Mouse (Mus musculus) gastrocnemius, postnatal 4 days (tissue): ENCODE results near the gene Wdr63. TPM values are rescaled to one million over a fixed set of nuclear protein-coding genes. Genes with fewer than 3 reads are reported as not detected.

Source experiments
- DNase-seq, 2 experiments: peaks; one replicate each; pipeline ENCODE4 v3.0.0; 2021 to 2022; ENCODE audit warnings: low spot score in 2 of 2, mixed read lengths in 2 of 2
- total RNA-seq, 2 experiments: library from RNA; stranded (reverse); gene quantifications; 2 replicates each; pipeline ENCODE4 v1.2.3; 2021

Wdr63 gene
- total RNA-seq, 2 experiments from 2014 or later, result not detected

GRCm38 (mm10) chr3:146122807-146123463 is 15.0 kb upstream of the Wdr63 start:
- no peak for DNase-seq

DNA sequence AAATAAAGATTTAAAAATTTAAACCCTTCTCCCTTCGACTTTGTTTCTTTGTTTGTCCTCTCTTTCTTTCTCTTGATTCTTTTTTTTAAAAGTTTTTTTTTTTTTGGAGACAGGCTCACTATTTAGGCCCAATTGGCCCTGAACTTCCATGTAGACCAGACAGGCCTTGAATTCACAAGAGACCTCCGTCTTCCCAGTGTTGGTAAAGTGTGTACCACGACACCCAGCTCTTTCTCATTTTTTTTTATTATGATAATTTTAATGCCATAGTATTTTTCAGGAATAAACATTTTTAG is 14.1 kb upstream of the Wdr63 start:
- no peak for DNase-seq

GRCm38 (mm10) chr3:146121310-146122124 is 13.6 kb upstream of the Wdr63 start:
- no peak for DNase-seq

DNA sequence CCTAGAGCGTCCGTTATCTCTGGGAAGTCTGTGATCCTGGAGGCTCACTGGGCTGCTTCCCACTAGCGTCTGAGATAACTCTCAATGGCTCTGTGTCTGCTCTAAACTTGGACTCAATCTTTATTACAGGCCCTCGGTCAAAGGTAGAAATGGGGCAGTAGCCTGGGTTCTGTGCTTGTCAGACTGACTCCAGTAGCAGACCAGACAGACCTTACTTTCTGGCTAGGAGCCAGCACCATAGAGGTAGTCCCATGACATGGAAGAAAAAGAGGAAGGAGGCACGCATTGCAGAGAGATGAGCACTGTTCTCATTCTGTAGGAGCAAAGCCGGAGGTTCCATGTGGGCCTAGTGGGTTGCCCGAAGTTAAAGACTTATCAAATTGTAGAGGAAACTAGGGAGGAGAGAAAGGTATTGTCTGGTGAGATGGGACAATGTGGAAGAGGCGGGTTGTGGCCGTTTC is 10.1 kb upstream of the Wdr63 start:
- no peak for DNase-seq

DNA sequence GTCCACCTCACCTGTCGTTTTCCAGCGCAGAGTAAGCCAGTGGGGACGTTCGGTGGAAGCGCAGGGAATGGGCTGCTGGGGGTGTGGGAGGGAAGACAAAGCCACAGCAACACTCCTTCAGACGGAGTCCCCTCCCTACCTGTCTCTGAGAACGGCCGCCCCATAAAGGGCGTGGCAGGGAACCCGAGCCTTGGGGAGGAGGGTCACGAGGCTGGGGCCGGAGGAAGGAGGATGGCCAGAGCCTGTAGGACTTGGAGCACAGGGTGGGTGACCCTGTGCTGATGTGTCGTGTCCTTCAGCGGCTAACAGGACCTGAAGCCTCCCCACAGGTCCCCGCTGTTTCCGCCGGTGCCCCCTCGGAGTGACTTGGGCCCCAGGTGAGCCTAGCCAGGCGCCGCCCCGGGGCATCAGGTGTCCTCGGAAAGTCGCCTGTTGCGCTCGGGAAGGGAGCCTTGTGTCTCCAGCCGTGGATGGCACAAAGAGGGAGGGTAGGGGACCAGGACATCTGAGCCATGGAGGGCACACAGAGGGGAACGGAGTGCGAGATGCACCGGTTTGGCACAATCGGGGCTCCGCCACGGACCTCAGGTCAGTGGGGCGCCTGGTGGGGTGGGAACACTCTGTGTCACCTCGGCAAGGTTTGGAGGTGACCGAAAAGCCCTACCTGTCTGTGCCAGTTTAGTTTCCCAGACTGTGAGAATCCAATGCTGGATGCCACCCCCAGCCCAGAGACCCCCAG is 9.5 kb upstream of the Wdr63 start, which contains the start of gene Mcoln3:
TSS of gene Mcoln3 (plus strand) at position 193 of the 739 bp plus-strand sequence.
- DNase-seq, result no peak

DNA sequence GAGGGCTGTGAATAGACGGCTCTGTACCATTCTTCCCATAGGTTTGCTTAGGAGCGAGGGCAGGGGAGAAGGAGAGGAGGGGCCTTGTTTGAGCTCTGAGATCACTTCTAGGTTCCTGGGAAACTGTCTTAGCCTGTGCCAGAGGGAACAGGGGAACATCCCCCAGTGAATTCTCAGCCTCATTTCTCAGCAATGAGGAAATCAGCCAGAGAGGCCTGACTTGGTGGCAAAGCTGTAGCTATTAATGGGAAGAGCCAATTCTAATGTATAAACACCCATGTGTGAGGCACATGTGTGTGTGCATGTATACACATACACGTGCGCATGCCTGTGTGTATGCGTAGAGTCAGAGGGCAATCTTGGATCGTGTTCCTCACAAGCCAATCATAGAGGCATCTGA is 3.0 kb upstream of the Wdr63 start:
- no peak for DNase-seq

- DNase-seq, result no peak
Measured at GRCm38 (mm10) chr3:146110358-146110757, 2.4 kb upstream of the Wdr63 start.

DNA sequence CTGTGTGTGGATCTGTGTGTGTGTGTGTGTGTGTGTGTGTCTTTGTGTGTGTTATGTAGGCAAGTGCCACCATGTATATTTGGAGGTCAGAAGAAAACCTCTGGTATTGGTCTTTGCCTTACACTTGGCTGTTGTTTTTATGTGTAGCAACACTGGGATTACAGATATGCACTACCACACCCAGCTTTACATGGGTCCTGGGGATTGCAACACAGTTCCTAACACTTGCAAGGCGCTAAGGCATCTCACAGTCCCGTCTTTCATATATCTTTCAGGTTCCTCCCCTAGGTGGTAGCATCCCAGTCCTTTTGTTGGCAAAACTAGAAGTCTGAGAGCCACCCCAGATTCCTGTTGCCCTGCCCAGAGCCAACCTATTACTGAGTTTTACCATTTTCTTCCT is 1.0 kb upstream of the Wdr63 start:
- DNase-seq, result no peak

DNA sequence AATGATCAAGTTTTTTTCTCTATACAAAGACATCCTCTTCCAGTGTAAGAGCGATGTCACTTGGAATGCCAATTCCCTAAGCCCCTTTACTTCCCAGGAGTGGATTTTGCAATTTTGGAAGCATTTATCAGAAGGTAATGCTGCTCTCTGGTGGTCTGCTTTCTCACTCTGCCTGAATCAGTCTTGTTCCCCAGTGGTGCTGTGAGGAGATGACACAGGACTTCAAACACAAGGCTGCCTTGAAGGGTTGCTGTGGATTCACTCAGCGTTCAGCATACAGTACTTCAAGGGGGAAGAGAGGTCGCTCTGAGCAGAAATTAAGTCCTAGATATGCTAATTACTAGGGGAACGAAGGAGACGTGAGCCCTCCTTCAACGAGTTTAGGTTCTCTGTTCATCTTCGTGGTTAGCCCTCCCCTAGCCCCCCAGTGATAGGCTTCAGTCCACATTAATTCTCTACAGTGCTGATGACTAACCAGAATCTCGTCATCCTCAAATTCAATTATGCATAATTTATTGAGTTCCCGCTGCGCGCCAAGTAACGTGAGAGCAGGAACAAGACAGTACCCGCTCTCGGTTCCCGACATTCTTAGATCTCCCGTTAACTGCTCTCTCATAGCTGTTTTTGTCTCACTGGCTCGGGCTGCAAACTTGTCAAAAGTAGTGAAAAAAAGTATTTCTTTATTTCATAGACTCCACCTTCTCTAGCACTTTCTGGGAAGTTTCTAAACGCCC is 647 bp downstream of the Wdr63 start:
- no peak for DNase-seq

DNA sequence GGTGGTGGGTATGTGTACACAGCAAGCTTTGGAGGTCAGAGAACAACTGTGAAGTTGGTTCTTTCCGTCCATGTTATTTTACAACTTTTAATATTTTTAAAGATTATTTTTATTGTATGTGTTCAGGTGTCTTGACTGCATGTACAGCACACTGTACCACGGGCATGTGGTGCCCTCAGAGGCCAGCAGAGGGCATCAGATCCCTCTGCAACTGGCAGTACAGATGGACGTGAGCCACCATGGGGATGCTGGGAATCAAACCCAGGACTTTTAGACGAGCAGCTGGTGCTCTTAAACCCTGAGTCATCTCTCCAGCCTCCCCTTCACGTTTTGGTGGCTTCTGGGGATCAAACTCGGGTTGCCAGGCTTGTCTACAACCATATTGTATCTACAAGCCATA is 5.9 kb downstream of the Wdr63 start:
- no peak for DNase-seq

DNA sequence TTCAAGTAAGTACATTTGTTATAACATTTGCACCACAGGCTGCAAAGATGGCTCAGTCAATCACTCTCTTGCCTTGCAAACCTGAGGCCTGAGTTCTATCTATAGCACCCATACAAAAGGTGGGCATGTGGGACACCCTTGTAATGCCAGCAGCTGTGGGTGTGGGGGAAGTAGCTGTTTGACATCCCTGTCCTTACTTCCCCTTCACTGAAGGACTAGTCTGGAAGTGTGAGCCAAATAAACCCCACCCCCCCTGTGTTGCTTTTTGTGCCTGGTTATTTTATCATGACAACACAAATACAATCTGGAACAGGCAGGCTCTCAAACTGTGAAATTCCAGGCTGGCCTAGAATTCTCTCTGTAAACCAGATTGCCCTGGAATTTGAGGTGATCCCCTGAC is 8.0 kb downstream of the Wdr63 start:
- no peak for DNase-seq

- no peak for DNase-seq
Measured at GRCm38 (mm10) chr3:146097861-146098260, 10.1 kb downstream of the Wdr63 start.

DNA sequence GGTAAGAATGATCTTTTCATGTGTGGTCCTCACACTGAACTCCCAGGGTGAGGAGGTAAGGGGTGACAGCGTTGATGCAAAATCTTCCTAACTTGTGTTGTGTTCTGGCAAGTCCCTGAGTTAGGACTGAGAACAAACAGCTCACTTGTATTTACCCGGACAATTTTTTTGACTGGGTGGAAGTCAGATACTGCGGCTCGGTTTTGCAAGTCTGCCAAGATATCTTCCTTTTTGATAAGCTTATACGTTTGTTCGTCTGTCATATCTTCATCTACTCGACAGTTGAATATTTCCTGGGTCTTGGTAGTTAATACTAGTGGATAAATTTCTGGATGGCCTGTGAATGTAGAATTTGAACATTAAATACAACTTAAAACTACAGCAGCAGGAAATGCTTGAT is 10.9 kb downstream of the Wdr63 start:
- DNase-seq, result no peak

- no peak for DNase-seq
Measured at GRCm38 (mm10) chr3:146095066-146095465, 12.9 kb downstream of the Wdr63 start.

GRCm38 (mm10) chr3:146090988-146091657 is 16.8 kb downstream of the Wdr63 start:
- DNase-seq, result no peak

DNA sequence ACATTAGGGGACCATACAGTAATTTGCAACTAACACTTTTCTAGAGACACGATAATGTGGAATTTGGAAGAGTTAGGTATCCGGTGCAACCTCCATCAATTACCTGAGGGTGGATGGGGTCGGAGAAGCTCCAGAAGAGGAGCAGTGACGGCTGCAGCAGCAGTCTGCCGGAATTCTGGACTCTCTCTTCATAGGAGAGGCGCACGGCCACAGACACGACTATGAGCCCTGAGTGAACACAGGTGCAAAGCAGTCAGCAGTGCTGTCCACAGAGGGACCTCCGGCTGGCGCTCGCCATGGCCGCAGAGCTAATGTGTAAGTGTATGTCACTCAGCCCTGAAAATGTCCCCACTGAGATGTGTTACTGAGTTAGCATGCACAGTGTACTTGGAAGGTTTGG is 27.7 kb downstream of the Wdr63 start:
- DNase-seq, result no peak

- no peak for DNase-seq
Measured at GRCm38 (mm10) chr3:146072780-146073179, 35.1 kb downstream of the Wdr63 start.

GRCm38 (mm10) chr3:146069276-146069675 is 38.7 kb downstream of the Wdr63 start:
- DNase-seq, result peak in 1 of 2 experiments; percentile 10

DNA sequence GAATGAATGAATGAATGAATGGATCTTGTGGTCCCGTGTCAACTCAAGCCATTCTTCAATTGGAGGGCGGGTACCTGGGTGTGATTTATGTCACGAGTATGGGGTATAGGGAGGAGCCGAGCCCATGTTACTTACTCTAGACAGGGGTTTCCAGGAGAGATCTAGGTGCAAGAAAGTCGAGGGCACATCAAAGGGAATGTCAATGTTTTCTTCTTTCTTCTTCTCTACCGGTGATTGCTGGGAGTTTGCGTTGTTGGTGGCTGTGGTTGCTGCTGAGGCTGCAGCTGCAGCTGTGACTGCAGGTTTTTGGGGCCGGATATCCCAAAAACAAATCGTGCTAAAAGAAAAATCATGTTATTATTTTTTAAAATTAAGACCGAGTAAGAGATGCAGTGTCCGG is 44.8 kb downstream of the Wdr63 start:
- no peak for DNase-seq

- no peak for DNase-seq
Measured at GRCm38 (mm10) chr3:146059356-146059926, 48.5 kb downstream of the Wdr63 start.
